Mouse (Mus musculus) CD8-positive naive resting alpha-beta T cell, adult 2 months (primary cell): ENCODE measurements around the gene Trim69.
A peak's percentile ranks its signal among the peaks of the same experiment; 100 is the strongest.

Experiments
- DNase-seq, 2 experiments: peaks; one replicate each; pipeline ENCODE4 v3.0.0; 2022; ENCODE audit warnings: low read depth in 2 of 2, low spot score in 2 of 2

The Trim69 gene

GRCm38 (mm10) chr2:122160680-122161079 lies at the start of gene Trim69:
Gene Trim69 (plus strand): TSS chr2:122160700.
- peak; percentile 79 to 83 for DNase-seq

GRCm38 (mm10) chr2:122116888-122117287 lies 43.6 kb upstream of the Trim69 start:
- DNase-seq: no peak

- peak; percentile 98 for DNase-seq
Measured at GRCm38 (mm10) chr2:122117961-122118958, 42.2 kb upstream of the Trim69 start, which contains the start of gene Spg11. Gene Spg11 (minus strand): TSS chr2:122118386.

- peak; percentile 35 to 48 for DNase-seq
Measured at GRCm38 (mm10) chr2:122125680-122126572, 34.6 kb upstream of the Trim69 start.

GRCm38 (mm10) chr2:122126765-122127347 lies 33.6 kb upstream of the Trim69 start:
- DNase-seq: no peak

GRCm38 (mm10) chr2:122127635-122128034 lies 32.9 kb upstream of the Trim69 start:
- no peak for DNase-seq

GRCm38 (mm10) chr2:122132078-122132477 lies 28.4 kb upstream of the Trim69 start:
- DNase-seq: no peak

- no peak for DNase-seq
Measured at GRCm38 (mm10) chr2:122132618-122133017, 27.9 kb upstream of the Trim69 start.

GRCm38 (mm10) chr2:122137839-122138465 lies 22.5 kb upstream of the Trim69 start:
- DNase-seq: no peak

- DNase-seq: no peak
Measured at GRCm38 (mm10) chr2:122140815-122141214, 19.7 kb upstream of the Trim69 start.

GRCm38 (mm10) chr2:122141332-122141967 lies 19.1 kb upstream of the Trim69 start:
- DNase-seq: no peak

GRCm38 (mm10) chr2:122143111-122143510 lies 17.4 kb upstream of the Trim69 start:
- DNase-seq: no peak

GRCm38 (mm10) chr2:122145756-122146155 lies 14.7 kb upstream of the Trim69 start:
- no peak for DNase-seq

- DNase-seq: no peak
Measured at GRCm38 (mm10) chr2:122146687-122147086, 13.8 kb upstream of the Trim69 start.

GRCm38 (mm10) chr2:122147508-122148241 lies 12.8 kb upstream of the Trim69 start, which contains the start of gene B2m:
Gene B2m (plus strand): TSS chr2:122147686.
- DNase-seq: peak; percentile 96 to 97

GRCm38 (mm10) chr2:122148242-122148917 lies 12.1 kb upstream of the Trim69 start:
- DNase-seq: peak; percentile 69 to 72

- no peak for DNase-seq
Measured at GRCm38 (mm10) chr2:122149316-122149715, 11.2 kb upstream of the Trim69 start.

- DNase-seq: no peak
Measured at GRCm38 (mm10) chr2:122149716-122150115, 10.8 kb upstream of the Trim69 start.

- no peak for DNase-seq
Measured at GRCm38 (mm10) chr2:122151221-122151620, 9.3 kb upstream of the Trim69 start.
